Mouse (Mus musculus) brain, embryonic 14.5 days (tissue): ENCODE results near the gene Dnajc16. TPM values are rescaled to one million over a fixed set of nuclear protein-coding genes. Genes with fewer than 3 reads are reported as not detected.

Source experiments
- DNase-seq: peaks from one replicate; pipeline ENCODE4 v3.0.0-alpha.2; 2011; ENCODE audit warnings: low read depth
- CTCF ChIP-seq: fragments of 200-500 bp; IDR thresholded peaks from 2 replicates; pipeline ENCODE4 v1.5.1; 2012; ENCODE audit warnings: inconsistent platforms, mild to moderate bottlenecking, moderate library complexity, borderline replicate concordance; ENCODE audit not compliant: insufficient read depth, insufficient read length; ENCODE audit errors: extremely low read depth
- POLR2A ChIP-seq: fragments of 200-500 bp; IDR thresholded peaks from 2 replicates; pipeline ENCODE4 v1.6.1; 2012; ENCODE audit warnings: mild to moderate bottlenecking, inconsistent platforms, borderline replicate concordance; ENCODE audit not compliant: poor library complexity, insufficient read depth, insufficient read length, severe bottlenecking; ENCODE audit errors: extremely low read depth
- polyA plus RNA-seq: library from polyadenylated mRNA; depleted of rRNA; stranded (reverse); fragments of >200 nt; gene quantifications from 2 replicates; pipeline ENCODE4 v1.2.3, GENCODE M21; 2012

Dnajc16 gene
- polyA plus RNA-seq, 1 experiment = 19.9 TPM

DNA sequence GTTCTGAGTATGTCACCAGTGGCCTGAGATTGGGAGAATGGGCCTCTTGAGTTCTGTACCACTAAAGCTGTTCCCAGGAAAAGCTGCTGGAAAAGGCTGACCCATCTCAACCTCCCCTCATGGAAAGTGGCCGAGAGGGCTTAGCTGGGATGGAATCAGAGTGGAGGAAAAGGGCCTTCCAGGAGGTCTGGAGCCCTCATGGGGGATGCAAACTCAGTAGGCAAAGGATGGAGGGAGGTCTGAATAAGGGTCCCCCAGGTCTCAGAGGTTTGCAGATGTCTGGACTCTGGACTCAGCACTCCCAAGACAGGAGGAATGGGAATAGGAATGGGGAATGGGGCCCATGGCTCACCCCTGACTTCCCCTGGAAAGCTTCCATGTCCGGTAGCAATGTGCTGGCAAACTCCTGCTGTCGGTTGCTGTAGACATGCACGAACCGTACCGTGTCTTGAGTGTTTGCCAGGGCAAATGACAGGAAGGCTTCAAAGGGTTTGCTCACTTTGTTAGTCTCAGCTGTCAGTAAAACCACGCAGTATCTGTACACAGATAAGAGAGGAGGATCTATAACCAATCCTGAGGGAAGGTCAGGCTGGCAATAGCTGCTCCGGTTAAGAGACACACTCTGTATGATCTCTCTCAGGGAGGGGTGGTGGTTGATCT lies 21.1 kb downstream of the Dnajc16 start:
- no peak for TF ChIP-seq POLR2A
- TF ChIP-seq CTCF = no peak
- no peak for DNase-seq

- no peak for TF ChIP-seq POLR2A
- no peak for TF ChIP-seq CTCF
- peak; percentile 55 for DNase-seq
These were observed 23.2 kb downstream of the Dnajc16 start for GRCm38 (mm10) chr4:141767353-141768036.

DNA sequence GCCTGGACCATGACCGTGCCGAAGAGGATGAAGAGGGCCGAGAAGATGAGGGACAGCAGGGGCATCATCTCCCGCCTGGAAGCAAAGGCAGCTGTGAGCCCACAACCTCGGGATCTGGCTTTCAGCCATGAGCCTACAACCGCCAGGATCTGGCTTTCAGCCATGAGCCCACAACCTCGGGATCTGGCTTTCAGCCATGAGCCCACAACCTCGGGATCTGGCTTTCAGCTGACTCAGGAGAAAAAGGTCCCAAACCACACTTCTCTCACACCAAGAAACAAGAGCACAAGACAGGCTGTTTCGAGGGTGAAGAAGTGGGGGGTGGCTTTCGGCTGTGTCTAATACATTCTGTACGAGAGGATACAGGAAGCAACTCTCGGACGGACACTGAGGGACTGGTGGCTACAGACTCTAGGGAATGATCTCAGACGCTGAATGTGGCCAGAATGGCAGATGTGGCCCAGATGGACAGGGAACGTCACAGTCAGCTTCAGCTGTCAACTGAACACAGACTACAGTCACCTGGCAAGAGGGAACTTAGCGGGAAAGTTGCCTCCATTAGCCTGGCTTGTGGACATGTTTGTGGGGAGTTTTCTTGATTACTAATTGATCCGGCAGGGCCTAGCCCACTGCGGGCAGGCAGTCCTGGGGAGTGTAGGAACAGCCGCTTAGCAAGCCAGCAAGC lies 23.9 kb downstream of the Dnajc16 start:
- DNase-seq = peak; percentile 86
- TF ChIP-seq CTCF = no peak
- no peak for TF ChIP-seq POLR2A

- TF ChIP-seq POLR2A (no peak), CTCF (no peak)
- DNase-seq = no peak
These were observed 24.4 kb downstream of the Dnajc16 start for GRCm38 (mm10) chr4:141766316-141766667.

- no peak for DNase-seq
- no peak for TF ChIP-seq CTCF
- no peak for TF ChIP-seq POLR2A
These were observed 25.7 kb downstream of the Dnajc16 start for GRCm38 (mm10) chr4:141765008-141765407.

DNA sequence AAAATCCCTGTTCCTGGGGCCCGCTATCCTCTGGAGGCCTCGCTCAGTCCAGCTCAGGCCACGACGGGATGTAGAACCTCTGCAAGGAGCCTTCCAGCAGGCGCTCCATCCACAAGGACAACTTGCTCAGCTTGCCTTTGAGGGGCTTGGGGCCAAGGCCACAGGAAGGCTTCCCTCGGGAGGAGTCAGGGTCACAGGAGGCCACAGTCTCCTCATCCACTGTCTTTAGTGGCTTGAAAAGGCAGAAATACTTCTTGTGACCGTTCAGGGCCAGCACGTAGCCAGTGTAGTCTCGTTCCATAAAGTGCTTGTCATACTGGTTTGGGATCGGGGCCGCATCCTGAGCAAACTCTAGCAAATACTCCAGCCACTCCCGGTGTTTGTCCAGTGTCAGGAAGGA lies 27.3 kb downstream of the Dnajc16 start:
- TF ChIP-seq POLR2A = no peak
- TF ChIP-seq CTCF = no peak
- DNase-seq = no peak

GRCm38 (mm10) chr4:141762102-141762598 lies 28.6 kb downstream of the Dnajc16 start:
- TF ChIP-seq CTCF (no peak), POLR2A (no peak)
- no peak for DNase-seq

GRCm38 (mm10) chr4:141760942-141761341 lies 29.8 kb downstream of the Dnajc16 start:
- no peak for DNase-seq

DNA sequence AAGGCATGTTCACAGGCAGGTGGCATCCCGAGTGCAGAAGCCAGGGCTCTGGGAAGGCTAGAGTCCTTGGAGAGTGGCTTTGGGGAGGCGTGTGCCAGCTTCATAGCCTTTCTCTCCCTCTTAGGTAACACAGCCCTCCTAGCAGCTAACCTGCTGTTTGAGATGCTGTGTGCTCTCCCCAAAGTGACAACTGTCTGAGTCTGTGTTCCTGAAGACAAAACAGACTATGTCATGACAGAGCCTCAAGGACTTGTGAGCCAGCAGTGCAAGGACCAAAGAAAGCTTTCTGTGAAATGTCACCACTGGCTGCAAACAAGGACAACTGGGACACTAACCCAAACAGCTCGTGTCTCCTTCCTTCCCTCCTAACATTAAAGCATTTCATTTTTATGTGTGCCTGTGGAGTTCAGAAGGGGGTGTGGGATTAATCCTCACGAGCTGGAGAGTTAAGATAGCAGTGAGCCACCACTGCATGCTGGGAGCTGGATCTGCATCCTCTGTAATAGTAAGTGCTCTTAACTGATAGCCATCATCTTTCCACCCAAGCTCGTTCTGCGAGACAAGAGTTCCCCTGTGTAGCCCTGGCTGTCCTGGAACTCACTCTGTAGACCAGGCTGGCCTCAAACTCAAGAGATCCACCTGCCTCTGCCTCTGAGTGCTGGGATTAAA lies 31.7 kb downstream of the Dnajc16 start:
- TF ChIP-seq CTCF = no peak
- TF ChIP-seq POLR2A = no peak
- DNase-seq = no peak

More at GRCm38 (mm10) chr4:141760942-141761341, 29.8 kb downstream of the Dnajc16 start:
- TF ChIP-seq POLR2A = no peak
- no peak for TF ChIP-seq CTCF

- DNase-seq = no peak
- TF ChIP-seq POLR2A (no peak), CTCF (no peak)
These were observed 33.6 kb downstream of the Dnajc16 start for GRCm38 (mm10) chr4:141757124-141757523.

GRCm38 (mm10) chr4:141755375-141755930 lies 35.3 kb downstream of the Dnajc16 start:
- no peak for TF ChIP-seq CTCF
- TF ChIP-seq POLR2A = no peak
- no peak for DNase-seq

GRCm38 (mm10) chr4:141752076-141752421 lies 38.7 kb downstream of the Dnajc16 start:
- peak; percentile 14 for DNase-seq
- TF ChIP-seq CTCF = no peak

DNA sequence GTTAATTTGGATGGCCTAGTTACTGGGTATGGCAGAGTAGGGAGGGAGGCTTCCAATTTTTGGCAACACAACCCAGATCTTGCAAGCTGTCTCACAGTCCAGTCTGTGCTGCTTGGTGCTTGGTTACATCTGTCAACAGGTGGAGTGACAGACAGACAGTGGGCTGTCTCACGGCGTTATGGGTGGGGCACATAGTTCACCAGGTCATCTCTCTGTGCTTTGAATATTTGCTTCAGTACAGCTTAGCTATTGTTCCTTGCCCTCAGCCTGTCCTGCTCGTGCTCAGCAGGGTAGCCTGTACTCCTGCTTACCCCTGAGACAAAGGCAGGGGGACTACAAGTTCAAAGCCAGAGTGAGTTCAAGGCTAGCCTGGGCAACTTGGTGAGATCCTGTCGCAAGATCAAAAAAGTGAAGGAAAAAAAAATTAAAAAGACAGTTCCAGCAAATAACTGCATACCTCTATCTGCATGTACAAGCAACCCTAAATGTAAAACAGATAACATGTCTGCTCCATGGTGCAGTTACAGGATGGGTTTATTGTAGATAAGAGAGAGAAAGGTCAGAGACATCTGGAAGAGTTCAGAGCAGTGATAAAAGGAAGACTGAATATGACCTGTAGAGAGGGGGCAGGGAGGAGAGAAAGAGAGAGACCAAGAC lies 39.2 kb downstream of the Dnajc16 start:
- no peak for TF ChIP-seq CTCF
- TF ChIP-seq POLR2A = no peak

DNA sequence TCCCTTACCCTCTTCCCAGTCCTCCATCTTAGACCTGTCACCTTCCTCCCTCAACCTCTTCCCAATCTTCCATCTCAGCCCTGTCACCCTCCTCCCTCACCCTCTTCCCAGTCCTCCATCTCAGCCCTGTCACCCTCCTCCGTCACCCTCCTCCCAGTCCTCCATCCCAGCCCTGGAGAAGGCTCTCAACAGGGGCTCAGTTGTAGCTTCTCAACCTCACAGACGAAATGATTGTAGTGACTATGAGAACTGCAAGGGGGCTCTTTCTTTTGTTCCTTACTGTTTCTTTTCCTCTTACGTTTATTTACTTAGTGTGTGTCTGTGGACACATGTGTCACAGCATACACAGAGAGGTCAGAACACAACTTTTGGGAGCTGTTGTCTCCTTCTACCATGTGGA lies 39.9 kb downstream of the Dnajc16 start:
- no peak for TF ChIP-seq CTCF
- no peak for DNase-seq

More for the DNA sequence above, 39.2 kb downstream of the Dnajc16 start:
- no peak for DNase-seq
